Mouse (Mus musculus) megakaryocyte-erythroid progenitor cell, adult 5-6 weeks (primary cell): ENCODE results near the gene Ccdc33. TPM values are rescaled to one million over a fixed set of nuclear protein-coding genes. Genes with fewer than 3 reads are reported as not detected.

Experiments used
- ATAC-seq: replicated peaks from 2 replicates; pipeline ENCODE4 v1.8.0; 2016; ENCODE audit warnings: mild to moderate bottlenecking, inconsistent platforms; ENCODE audit not compliant: severe bottlenecking, poor library complexity, low FRiP score, low TSS enrichment
- total RNA-seq, 2 experiments: library from RNA; stranded (forward) in 1 of 2; stranded (reverse) in 1 of 2; fragments of 200-1000, 215-1000 nt in 1 of 2; fragments of >200 nt in 1 of 2; fragmentation: Nextera tagmentation in 1 of 2; gene quantifications; 2 replicates each; pipeline ENCODE4 v1.2.3; 2014 to 2017

The Ccdc33 gene
- total RNA-seq, 2 experiments from 2014 or later: not detected

- ATAC-seq: peak; percentile 70
Observed at GRCm38 (mm10) chr9:57998032-57998659, 120.5 kb downstream of the Ccdc33 start.

GRCm38 (mm10) chr9:57997511-57998031 is 121.1 kb downstream of the Ccdc33 start:
- peak; percentile 31 for ATAC-seq

GRCm38 (mm10) chr9:57995282-57995681 is 123.3 kb downstream of the Ccdc33 start:
- no peak for ATAC-seq

GRCm38 (mm10) chr9:57992781-57993591 is 125.6 kb downstream of the Ccdc33 start:
- ATAC-seq: no peak

- ATAC-seq: no peak
Observed at GRCm38 (mm10) chr9:57992060-57992459, 126.6 kb downstream of the Ccdc33 start.

- ATAC-seq: no peak; the same call in 1 of the 2 replicates
Observed at GRCm38 (mm10) chr9:57990438-57991110, 128.0 kb downstream of the Ccdc33 start.

- no peak for ATAC-seq
Observed at GRCm38 (mm10) chr9:57989309-57989708, 129.3 kb downstream of the Ccdc33 start.

- no peak for ATAC-seq
Observed at GRCm38 (mm10) chr9:57988098-57988497, 130.5 kb downstream of the Ccdc33 start.

GRCm38 (mm10) chr9:57986293-57986692 is 132.3 kb downstream of the Ccdc33 start:
- ATAC-seq: no peak

- no peak for ATAC-seq
Observed at GRCm38 (mm10) chr9:57985304-57985703, 133.3 kb downstream of the Ccdc33 start.

GRCm38 (mm10) chr9:57980570-57980969 is 138.1 kb downstream of the Ccdc33 start:
- no peak for ATAC-seq

GRCm38 (mm10) chr9:57978858-57979257 is 139.8 kb downstream of the Ccdc33 start:
- no peak for ATAC-seq

Other genes starting within 250 kb of the Ccdc33 start
- 85.5 and 88.9 TPM in 2 replicates for gene Ubl7, start 207.8 kb downstream of the Ccdc33 start, total RNA-seq (2014; fragmentation: Nextera tagmentation)
- 20.6 and 20.7 TPM in 2 replicates for gene Ubl7, start 207.8 kb downstream of the Ccdc33 start, total RNA-seq (2017)
- 0.59 TPM in 1 of 2 replicates, not detected in the other for gene Sema7a, start 178.7 kb downstream of the Ccdc33 start, total RNA-seq (2014; fragmentation: Nextera tagmentation)
- not detected in 2 replicates for gene Sema7a, start 178.7 kb downstream of the Ccdc33 start, total RNA-seq (2017)
- gene Cyp11a1, start 112.4 kb downstream of the Ccdc33 start, total RNA-seq (2014; fragmentation: Nextera tagmentation): not detected in 2 replicates
- not detected in 2 replicates for gene Cyp11a1, start 112.4 kb downstream of the Ccdc33 start, total RNA-seq (2017)
- not detected in 2 replicates for gene Stra6, start 55.0 kb downstream of the Ccdc33 start, total RNA-seq (2014; fragmentation: Nextera tagmentation)
- gene Stra6, start 55.0 kb downstream of the Ccdc33 start, total RNA-seq (2017): not detected in 2 replicates
- gene Islr, start 85.5 kb upstream of the Ccdc33 start, total RNA-seq (2014; fragmentation: Nextera tagmentation): not detected in 2 replicates
- gene Islr, start 85.5 kb upstream of the Ccdc33 start, total RNA-seq (2017): 0.27 TPM in 1 of 2 replicates, not detected in the other
- gene Islr2, start 85.5 kb upstream of the Ccdc33 start, total RNA-seq (2014; fragmentation: Nextera tagmentation): 0.07 TPM in 1 of 2 replicates, not detected in the other
- not detected in 2 replicates for gene Islr2, start 85.5 kb upstream of the Ccdc33 start, total RNA-seq (2017)
- 126 and 134 TPM in 2 replicates for gene Pml, start 131.0 kb upstream of the Ccdc33 start, total RNA-seq (2014; fragmentation: Nextera tagmentation)
- 34.2 and 38.1 TPM in 2 replicates for gene Pml, start 131.0 kb upstream of the Ccdc33 start, total RNA-seq (2017)
- 4.7 and 17.9 TPM in 2 replicates for gene Stoml1, start 134.3 kb upstream of the Ccdc33 start, total RNA-seq (2014; fragmentation: Nextera tagmentation)
- 3.5 and 5.3 TPM in 2 replicates for gene Stoml1, start 134.3 kb upstream of the Ccdc33 start, total RNA-seq (2017)
- gene Loxl1, start 194.4 kb upstream of the Ccdc33 start, total RNA-seq (2014; fragmentation: Nextera tagmentation): not detected in 2 replicates
- gene Loxl1, start 194.4 kb upstream of the Ccdc33 start, total RNA-seq (2017): not detected in 2 replicates